ENCODE assay signal across 8 mouse cellular contexts in the genomic region with DNA sequence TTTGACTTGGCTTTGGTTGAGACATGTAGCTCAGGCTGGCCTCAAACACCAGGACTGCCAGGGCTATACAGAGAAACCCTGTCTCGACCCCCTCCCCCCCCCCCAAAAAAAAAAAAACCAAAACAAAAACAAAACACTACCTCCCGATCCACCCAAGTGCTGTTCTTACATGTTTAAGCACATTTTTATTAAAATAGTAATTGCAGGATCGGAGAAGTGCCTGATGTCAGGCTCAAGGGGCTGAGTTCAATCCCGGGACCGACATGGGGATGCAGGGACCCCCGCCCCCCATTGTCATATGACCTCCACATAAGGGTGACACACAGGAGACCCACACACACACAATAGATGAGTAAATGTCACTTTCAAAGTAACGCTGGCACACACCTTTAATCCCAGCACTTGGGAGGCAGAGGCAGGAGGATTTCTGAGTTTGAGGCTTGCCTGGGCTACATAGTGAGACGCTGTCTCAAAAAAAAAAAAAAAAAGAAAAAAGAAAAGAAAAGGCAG. TPM values are rescaled to one million over a fixed set of nuclear protein-coding genes. Genes with fewer than 3 reads are reported as not detected.
DNase-seq lines count a peak whose midpoint lies in the region; ATAC-seq and TF ChIP-seq lines count a peak whose summit lies in the region.

No protein-coding gene starts in this region.

- no peak for ATAC-seq in hindbrain, embryonic 16.5 days
- no peak for ATAC-seq in midbrain, embryonic 16.5 days
- ATAC-seq in megakaryocyte-erythroid progenitor cell, adult 5-6 weeks (replicated peaks; ENCODE audit: low FRiP score, low TSS enrichment, poor library complexity, severe bottlenecking) = no peak

- H3K9ac ChIP-seq in hindbrain, embryonic 16.5 days (ENCODE audit: low read depth, low read length) = no peak overlapping the region
- no peak overlapping the region for H3K9ac ChIP-seq in midbrain, embryonic 16.5 days (ENCODE audit: low read depth, low read length)

- H3K9me3 ChIP-seq in hindbrain, embryonic 16.5 days (ENCODE audit: control insufficient read depth, low read length) = no peaks in the 10 kb centered on the region
- H3K9me3 ChIP-seq in midbrain, embryonic 16.5 days (replicated peaks; ENCODE audit: control insufficient read depth, low read length, poor library complexity, severe bottlenecking) = no peaks in the 10 kb centered on the region

- no peak for TF ChIP-seq CTCF in kidney, adult 2 months (conservative IDR thresholded peaks at IDR 0.05; ENCODE audit: insufficient read depth, insufficient read length, low read depth, low read length)

- no peak for DNase-seq in kidney, adult 2 months
- DNase-seq in kidney, adult 9 months = no peak
- peak; percentile 72 for DNase-seq in cerebellum, adult 9-11 months
- no peak for DNase-seq in left cerebral cortex, postnatal 4 days
- DNase-seq in adrenal gland, adult 8-10 months = no peak

- intact Hi-C loops in left cerebral cortex, postnatal 4 days (cut with DNase I) = no loop called here

- no peak for TF ChIP-seq POLR2A in kidney, adult 2 months (IDR thresholded peaks at IDR 0.05; ENCODE audit: low read depth, low read length)

- H3K27ac ChIP-seq in kidney, adult 2 months (ENCODE audit: insufficient read depth, low read depth, low read length) = peak overlapping the region; percentile 97; the same call in 1 of the 2 replicates
- H3K27ac ChIP-seq in hindbrain, embryonic 16.5 days (ENCODE audit: low read depth, low read length) = peak overlapping the region; percentile 50; the same call in 1 of the 2 replicates
- H3K27ac ChIP-seq in midbrain, embryonic 16.5 days (ENCODE audit: low read length) = peak overlapping the region; percentile 94; the same call in 1 of the 2 replicates

- no peaks in the 10 kb centered on the region for H3K27me3 ChIP-seq in kidney, adult 2 months (replicated peaks; ENCODE audit: control insufficient read depth, insufficient read depth, low read length)
- H3K27me3 ChIP-seq in hindbrain, embryonic 16.5 days (replicated peaks; ENCODE audit: control insufficient read depth, insufficient read depth, low read length) = peaks cover 5% of the 10 kb centered on the region
- no peaks in the 10 kb centered on the region for H3K27me3 ChIP-seq in midbrain, embryonic 16.5 days (ENCODE audit: control insufficient read depth, insufficient read depth, low read depth, low read length)

- H3K4me1 ChIP-seq in kidney, adult 2 months (ENCODE audit: control insufficient read depth, insufficient read depth, low read length) = peaks cover 21% of the 10 kb centered on the region; the same call in 1 of the 2 replicates
- peaks cover 19% of the 10 kb centered on the region for H3K4me1 ChIP-seq in hindbrain, embryonic 16.5 days (ENCODE audit: control insufficient read depth, insufficient read depth, low read depth, low read length)
- peaks cover 21% of the 10 kb centered on the region for H3K4me1 ChIP-seq in midbrain, embryonic 16.5 days (ENCODE audit: control insufficient read depth, insufficient read depth, low read length)

- no peaks in the 10 kb centered on the region for H3K36me3 ChIP-seq in kidney, adult 2 months (ENCODE audit: control insufficient read depth, insufficient read depth, low read length)
- H3K36me3 ChIP-seq in hindbrain, embryonic 16.5 days (ENCODE audit: control insufficient read depth, insufficient read depth, low read length) = peaks cover 20% of the 10 kb centered on the region
- peaks cover 7% of the 10 kb centered on the region; the same call in 1 of the 2 replicates for H3K36me3 ChIP-seq in midbrain, embryonic 16.5 days (ENCODE audit: control insufficient read depth, insufficient read depth, low read length)

- peak overlapping the region; percentile 82 for H3K4me2 ChIP-seq in hindbrain, embryonic 16.5 days (ENCODE audit: low read length)
- H3K4me2 ChIP-seq in midbrain, embryonic 16.5 days (ENCODE audit: low read length) = peak overlapping the region; percentile 58

- H3K4me3 ChIP-seq in kidney, adult 2 months (ENCODE audit: insufficient read depth, low read depth, low read length) = no peak overlapping the region; the same call in 1 of the 2 replicates
- peak overlapping the region; percentile 83 for H3K4me3 ChIP-seq in hindbrain, embryonic 16.5 days (ENCODE audit: low read length)
- peak overlapping the region; percentile 68 for H3K4me3 ChIP-seq in midbrain, embryonic 16.5 days (ENCODE audit: low read depth, low read length)

- WGBS in kidney, adult 2 months = 77% methylated on average over 8 of the region's 8 CpGs
- 80% methylated on average over 8 of the region's 8 CpGs for WGBS in hindbrain, embryonic 16.5 days
- WGBS in midbrain, embryonic 16.5 days = 77% methylated on average over 8 of the region's 8 CpGs

RNA-seq across cellular contexts. Expression of a gene that starts 0.8 kb away (rescaled TPM):
- polyA plus RNA-seq in kidney, adult 2 months (2012; rRNA removed) = 43.6 and 55.2 TPM in 2 replicates
- polyA plus RNA-seq in hindbrain, embryonic 16.5 days (2015; fragmentation: Nextera tagmentation; extraction: Ambion mirVana) = 97.3 and 99.9 TPM in 2 replicates
- polyA plus RNA-seq in midbrain, embryonic 16.5 days (2015; fragmentation: Nextera tagmentation; extraction: Ambion mirVana) = 96.8 and 106 TPM in 2 replicates
- 21.6 and 28.6 TPM in 2 replicates for total RNA-seq in megakaryocyte-erythroid progenitor cell, adult 5-6 weeks (2014; fragmentation: Nextera tagmentation)
- total RNA-seq in megakaryocyte-erythroid progenitor cell, adult 5-6 weeks (2017) = 13.9 and 17.9 TPM in 2 replicates
- 10 to 100 TPM; 80.0 to 90.4 TPM for total RNA-seq in left cerebral cortex, postnatal 4 days (2021)
- total RNA-seq in adrenal gland, adult 8-10 months (2022) = 10 to 100 TPM; 37.4 to 58.6 (median 47.0) TPM

RNA-seq across cellular contexts. Expression of a gene that starts 6.3 kb away (rescaled TPM):
- 1.9 and 2.3 TPM in 2 replicates for polyA plus RNA-seq in kidney, adult 2 months (2012; rRNA removed)
- polyA plus RNA-seq in hindbrain, embryonic 16.5 days (2015; fragmentation: Nextera tagmentation; extraction: Ambion mirVana) = 0.60 and 1.0 TPM in 2 replicates
- polyA plus RNA-seq in midbrain, embryonic 16.5 days (2015; fragmentation: Nextera tagmentation; extraction: Ambion mirVana) = 0.97 and 1.1 TPM in 2 replicates
- total RNA-seq in megakaryocyte-erythroid progenitor cell, adult 5-6 weeks (2014; fragmentation: Nextera tagmentation) = 5.4 and 6.6 TPM in 2 replicates
- total RNA-seq in megakaryocyte-erythroid progenitor cell, adult 5-6 weeks (2017) = 1.3 and 2.3 TPM in 2 replicates
- total RNA-seq in left cerebral cortex, postnatal 4 days (2021) = 1 to 10 TPM; 1.2 TPM
- 1 to 10 TPM in 1 of 4 experiments, under 1 TPM in 3; 0.28 to 1.4 (median 0.53) TPM for total RNA-seq in adrenal gland, adult 8-10 months (2022)

RNA-seq across cellular contexts. Expression of a gene that starts 6.5 kb away (rescaled TPM):
- polyA plus RNA-seq in kidney, adult 2 months (2012; rRNA removed) = 19.2 and 27.1 TPM in 2 replicates
- 2.4 and 2.5 TPM in 2 replicates for polyA plus RNA-seq in hindbrain, embryonic 16.5 days (2015; fragmentation: Nextera tagmentation; extraction: Ambion mirVana)
- 2.5 and 4.0 TPM in 2 replicates for polyA plus RNA-seq in midbrain, embryonic 16.5 days (2015; fragmentation: Nextera tagmentation; extraction: Ambion mirVana)
- not detected in 2 replicates for total RNA-seq in megakaryocyte-erythroid progenitor cell, adult 5-6 weeks (2014; fragmentation: Nextera tagmentation)
- total RNA-seq in megakaryocyte-erythroid progenitor cell, adult 5-6 weeks (2017) = not detected in 2 replicates
- 1 to 10 TPM; 1.2 to 1.3 TPM for total RNA-seq in left cerebral cortex, postnatal 4 days (2021)
- total RNA-seq in adrenal gland, adult 8-10 months (2022) = 1 to 10 TPM; 3.6 to 5.6 (median 4.9) TPM

RNA-seq across cellular contexts. Expression of a gene that starts 46.0 kb away (rescaled TPM):
- polyA plus RNA-seq in kidney, adult 2 months (2012; rRNA removed) = 32.8 and 33.0 TPM in 2 replicates
- 15.1 and 16.6 TPM in 2 replicates for polyA plus RNA-seq in hindbrain, embryonic 16.5 days (2015; fragmentation: Nextera tagmentation; extraction: Ambion mirVana)
- polyA plus RNA-seq in midbrain, embryonic 16.5 days (2015; fragmentation: Nextera tagmentation; extraction: Ambion mirVana) = 15.6 and 16.1 TPM in 2 replicates
- total RNA-seq in megakaryocyte-erythroid progenitor cell, adult 5-6 weeks (2014; fragmentation: Nextera tagmentation) = 4.5 and 5.5 TPM in 2 replicates
- 4.1 and 7.6 TPM in 2 replicates for total RNA-seq in megakaryocyte-erythroid progenitor cell, adult 5-6 weeks (2017)
- total RNA-seq in left cerebral cortex, postnatal 4 days (2021) = 10 to 100 TPM; 10.8 to 12.6 TPM
- 10 to 100 TPM; 31.6 to 47.2 (median 41.6) TPM for total RNA-seq in adrenal gland, adult 8-10 months (2022)

RNA-seq across cellular contexts. Expression of a gene that starts 46.2 kb away (rescaled TPM):
- polyA plus RNA-seq in kidney, adult 2 months (2012; rRNA removed) = 897 and 907 TPM in 2 replicates
- 565 and 621 TPM in 2 replicates for polyA plus RNA-seq in hindbrain, embryonic 16.5 days (2015; fragmentation: Nextera tagmentation; extraction: Ambion mirVana)
- 492 and 497 TPM in 2 replicates for polyA plus RNA-seq in midbrain, embryonic 16.5 days (2015; fragmentation: Nextera tagmentation; extraction: Ambion mirVana)
- total RNA-seq in megakaryocyte-erythroid progenitor cell, adult 5-6 weeks (2014; fragmentation: Nextera tagmentation) = 181 and 226 TPM in 2 replicates
- total RNA-seq in megakaryocyte-erythroid progenitor cell, adult 5-6 weeks (2017) = 75.6 and 167 TPM in 2 replicates
- total RNA-seq in left cerebral cortex, postnatal 4 days (2021) = 100 to 1,000 TPM; 187 to 194 TPM
- total RNA-seq in adrenal gland, adult 8-10 months (2022) = 100 to 1,000 TPM; 176 to 281 (median 205) TPM
